Mouse (Mus musculus) MEL (cell line): ENCODE measurements at regions not wholly inside any gene's neighbourhood (a gene's known extent, or its start where the extent isn't known, plus 50 kb on each side); places are given as distances from the start of the nearest gene placed in this dataset.
"Not testable (repeated sequence)": the region's sequence is repeated elsewhere in the genome, so short reads cannot be mapped to it uniquely, and the experiment has no call there.

ENCODE experiments used
- MAX ChIP-seq: IDR thresholded peaks from 2 replicates; pipeline ENCODE4 v1.6.1; 2011; ENCODE audit warnings: low read length, improper control_type of control experiment
- MEF2A ChIP-seq: IDR thresholded peaks from 2 replicates; pipeline ENCODE4 v1.6.1; 2014; ENCODE audit warnings: low read depth, mild to moderate bottlenecking, inconsistent platforms, low read length, improper control_type of control experiment; ENCODE audit not compliant: poor library complexity, insufficient replicate concordance, severe bottlenecking; ENCODE audit errors: extremely low read depth
- MXI1 ChIP-seq: IDR thresholded peaks from 2 replicates; pipeline ENCODE4 v1.6.1; 2011; ENCODE audit warnings: mild to moderate bottlenecking, low read depth, low read length, improper control_type of control experiment
- POLR2A ChIP-seq, 2 experiments: IDR thresholded peaks; 2 replicates each; pipeline ENCODE4 v1.6.1; 2011 to 2012; ENCODE audit warnings: low read length in 2 of 2, mild to moderate bottlenecking in 2 of 2, control low read depth in 1 of 2, improper control_type of control experiment in 1 of 2, low read depth in 1 of 2, moderate library complexity in 1 of 2; ENCODE audit not compliant: control insufficient read depth in 1 of 2, insufficient read depth in 1 of 2, poor library complexity in 1 of 2
- POLR2AphosphoS5 ChIP-seq: IDR thresholded peaks from 2 replicates; pipeline ENCODE4 v1.6.1; 2012; ENCODE audit warnings: low read depth, borderline replicate concordance, mild to moderate bottlenecking, inconsistent platforms, low read length, moderate library complexity, mixed read lengths
- RCOR1 ChIP-seq: IDR thresholded peaks from 2 replicates; pipeline ENCODE4 v1.6.1; 2012; ENCODE audit warnings: low read depth, mild to moderate bottlenecking, inconsistent platforms, low read length, improper control_type of control experiment
- TBP ChIP-seq: IDR thresholded peaks from 2 replicates; pipeline ENCODE4 v1.8.0; 2011; ENCODE audit warnings: low read depth, low read length, improper control_type of control experiment
- ZC3H11A ChIP-seq: IDR thresholded peaks from 2 replicates; pipeline ENCODE4 v1.6.1; 2012; ENCODE audit warnings: low read depth, mild to moderate bottlenecking, inconsistent platforms, low read length, improper control_type of control experiment

- not testable (repeated sequence) for TF ChIP-seq MEF2A; TBP; POLR2A (IDR thresholded peaks at IDR 0.05; ENCODE audit: control insufficient read depth in 1 of 2, insufficient read depth in 1 of 2, low read depth in 1 of 2, low read length in 2 of 2, poor library complexity in 1 of 2); RCOR1; MAX; MXI1; POLR2AphosphoS5; ZC3H11A
These were observed 707.6 kb upstream of the Gm21863 start for GRCm38 (mm10) chr12:19246731-19247130.
